Mouse (Mus musculus): ENCODE results near the gene Sptb.
A peak's percentile ranks its signal among the peaks of the same experiment; 100 is the strongest.

The Sptb gene

GRCm38 (mm10) chr12:76673794-76674222, 36.5 kb downstream of the Sptb start:
- no peak for DNase-seq (ENCODE audit: low spot score)

GRCm38 (mm10) chr12:76672008-76672407, 38.3 kb downstream of the Sptb start:
- DNase-seq (ENCODE audit: low spot score): no peak

GRCm38 (mm10) chr12:76670533-76671086, 39.7 kb downstream of the Sptb start:
- DNase-seq (ENCODE audit: low spot score): no peak

- no peak for DNase-seq (ENCODE audit: low spot score)
Observed at GRCm38 (mm10) chr12:76669956-76670530, 40.3 kb downstream of the Sptb start.

- DNase-seq (ENCODE audit: low spot score): no peak
Observed at GRCm38 (mm10) chr12:76668654-76669419, 41.5 kb downstream of the Sptb start.

- no peak for DNase-seq (ENCODE audit: low spot score)
Observed at GRCm38 (mm10) chr12:76651788-76652345, 58.5 kb downstream of the Sptb start.

- peak; percentile 75 for DNase-seq (ENCODE audit: low spot score)
Observed at GRCm38 (mm10) chr12:76649708-76650687, 60.3 kb downstream of the Sptb start.

- DNase-seq (ENCODE audit: low spot score): no peak
Observed at GRCm38 (mm10) chr12:76645222-76646110, 64.9 kb downstream of the Sptb start.

GRCm38 (mm10) chr12:76643679-76644078, 66.7 kb downstream of the Sptb start:
- DNase-seq (ENCODE audit: low spot score): no peak

GRCm38 (mm10) chr12:76642616-76643015, 67.7 kb downstream of the Sptb start:
- no peak for DNase-seq (ENCODE audit: low spot score)

- DNase-seq (ENCODE audit: low spot score): no peak
Observed at GRCm38 (mm10) chr12:76640620-76641019, 69.7 kb downstream of the Sptb start.

- DNase-seq (ENCODE audit: low spot score): peak; percentile 28
Observed at GRCm38 (mm10) chr12:76634899-76635693, 75.3 kb downstream of the Sptb start.

GRCm38 (mm10) chr12:76623374-76623773, 87.0 kb downstream of the Sptb start:
- no peak for DNase-seq (ENCODE audit: low spot score)

- DNase-seq (ENCODE audit: low spot score): no peak
Observed at GRCm38 (mm10) chr12:76619847-76620246, 90.5 kb downstream of the Sptb start.

GRCm38 (mm10) chr12:76618175-76618574, 92.2 kb downstream of the Sptb start:
- no peak for DNase-seq (ENCODE audit: low spot score)

- no peak for DNase-seq (ENCODE audit: low spot score)
Observed at GRCm38 (mm10) chr12:76615580-76615937, 94.8 kb downstream of the Sptb start.

GRCm38 (mm10) chr12:76614868-76615579, 95.3 kb downstream of the Sptb start:
- DNase-seq (ENCODE audit: low spot score): peak; percentile 3

- DNase-seq (ENCODE audit: low spot score): no peak
Observed at GRCm38 (mm10) chr12:76612621-76613020, 97.7 kb downstream of the Sptb start.

- no peak for DNase-seq (ENCODE audit: low spot score)
Observed at GRCm38 (mm10) chr12:76608997-76609565, 101.3 kb downstream of the Sptb start.
